Mouse (Mus musculus): Measurements from ENCODE around the gene Ankle1. TPM values are rescaled to one million over a fixed set of nuclear protein-coding genes. Genes with fewer than 3 reads are reported as not detected.

The Ankle1 gene
- polyA plus RNA-seq, 1 experiment from 2014 or later: 38.7 TPM

DNA sequence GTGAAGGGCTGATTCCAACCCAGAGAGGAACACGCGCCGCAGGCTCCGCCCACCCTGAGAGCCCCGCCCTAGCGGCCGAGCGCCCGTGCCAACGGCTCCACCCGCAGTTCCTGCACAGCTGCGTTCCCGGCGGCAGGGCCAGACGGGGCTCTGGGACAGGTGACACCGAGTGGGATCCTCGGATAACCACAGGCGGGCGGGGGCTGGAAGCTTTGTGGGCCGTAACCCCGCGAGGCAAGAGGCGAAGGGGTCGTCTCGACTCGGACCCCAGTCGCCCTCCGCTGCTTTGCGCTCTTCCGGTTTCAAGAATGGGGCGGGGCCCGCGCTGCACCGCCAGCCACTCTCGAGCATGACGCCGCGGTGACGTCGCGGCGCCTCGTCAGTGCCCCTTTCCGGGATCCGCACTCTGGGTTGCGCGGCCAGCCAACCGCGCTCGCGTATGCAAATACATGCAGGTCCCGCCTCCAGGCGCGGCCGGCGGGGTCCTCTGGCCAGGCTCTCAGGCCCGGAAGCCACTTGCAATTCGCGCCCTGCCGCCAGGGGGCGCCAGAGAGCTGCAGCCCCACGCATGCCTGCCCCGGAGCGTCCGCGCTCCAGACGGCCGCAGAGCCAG lies 34.5 kb upstream of the Ankle1 start, which contains the start of gene Ocel1:
Gene Ocel1 (plus strand): TSS at position 63 of the 613 bp plus-strand sequence.
- no peaks in the 10 kb centered on the region for H3K27me3 ChIP-seq (ENCODE audit: control insufficient read depth, insufficient read depth, low read length)
- peak within 1 kb of the TSS; percentile 53; the same call in 1 of the 2 replicates for H3K27ac ChIP-seq (ENCODE audit: low read depth, low read length)
- peak; percentile 87 for ATAC-seq (replicated peaks; ENCODE audit: low FRiP score)
- H3K4me3 ChIP-seq (ENCODE audit: low read depth, low read length): peak within 1 kb of the TSS; percentile 71
- under 1% methylated on average over 68 of the region's 68 CpGs for WGBS
- H3K4me1 ChIP-seq (replicated peaks; ENCODE audit: control insufficient read depth, insufficient read depth, low read length): peaks cover 19% of the 10 kb centered on the region
- H3K36me3 ChIP-seq (ENCODE audit: control insufficient read depth, insufficient read depth, low read length): no peaks in the 10 kb centered on the region; the same call in 1 of the 2 replicates
- no peaks in the 10 kb centered on the region for H3K9me3 ChIP-seq (ENCODE audit: control insufficient read depth, low read length)
- H3K9ac ChIP-seq (ENCODE audit: low read length): peak within 1 kb of the TSS; percentile 51
- peak; percentile 98 for DNase-seq (ENCODE audit: low spot score)
- H3K4me2 ChIP-seq (ENCODE audit: low read depth, low read length, severe bottlenecking): peak within 1 kb of the TSS; percentile 42

DNA sequence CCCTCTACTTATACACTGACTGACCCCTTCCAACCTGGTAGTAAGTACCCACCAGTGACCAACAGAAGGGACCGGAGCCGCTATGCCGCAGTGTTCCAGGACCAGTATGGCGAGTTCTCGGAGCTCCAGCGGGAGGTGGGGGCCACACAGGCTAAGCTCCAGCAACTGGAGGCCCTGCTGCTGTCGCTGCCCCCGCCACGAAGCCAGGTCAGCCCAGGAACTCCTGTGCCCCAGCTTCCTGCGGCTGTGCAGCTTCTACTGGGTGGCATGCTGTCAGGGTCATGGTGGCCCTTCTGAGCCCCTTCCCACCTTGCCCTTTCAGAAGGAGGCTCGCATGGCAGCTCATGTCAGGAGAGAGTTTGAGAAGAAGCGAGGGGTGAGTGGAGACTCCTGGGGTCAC lies 33.4 kb upstream of the Ankle1 start:
- DNase-seq (ENCODE audit: low spot score): no peak
- no peak overlapping the region for H3K27ac ChIP-seq (ENCODE audit: low read depth, low read length)
- H3K9ac ChIP-seq (ENCODE audit: low read length): no peak overlapping the region
- H3K4me3 ChIP-seq (ENCODE audit: low read depth, low read length): no peak overlapping the region
- no peaks in the 10 kb centered on the region for H3K27me3 ChIP-seq (ENCODE audit: control insufficient read depth, insufficient read depth, low read length)
- peaks cover 22% of the 10 kb centered on the region for H3K4me1 ChIP-seq (replicated peaks; ENCODE audit: control insufficient read depth, insufficient read depth, low read length)
- ATAC-seq (replicated peaks; ENCODE audit: low FRiP score): no peak
- WGBS: 88% methylated on average over 12 of the region's 12 CpGs
- H3K36me3 ChIP-seq (ENCODE audit: control insufficient read depth, insufficient read depth, low read length): no peaks in the 10 kb centered on the region; the same call in 1 of the 2 replicates
- no peak overlapping the region for H3K4me2 ChIP-seq (ENCODE audit: low read depth, low read length, severe bottlenecking)
- H3K9me3 ChIP-seq (ENCODE audit: control insufficient read depth, low read length): no peaks in the 10 kb centered on the region

DNA sequence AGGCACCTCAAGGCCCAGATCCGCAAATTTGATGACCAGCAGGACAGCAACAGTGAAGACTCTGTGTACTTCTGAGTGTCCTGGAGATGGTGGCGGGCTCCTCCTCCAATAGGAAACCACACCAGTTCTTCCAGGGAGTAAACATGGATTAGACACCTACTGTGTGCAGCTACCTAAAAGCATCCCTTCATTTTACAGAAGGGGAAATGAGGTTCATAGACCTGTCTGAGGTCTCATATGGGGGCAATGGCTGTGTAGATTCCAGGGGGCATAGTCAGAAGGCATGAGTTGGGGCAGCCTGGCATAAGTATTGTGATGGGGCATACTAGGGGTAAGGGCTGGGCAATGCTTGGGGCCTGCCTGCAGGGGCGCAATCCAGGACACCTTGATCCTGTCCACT lies 32.8 kb upstream of the Ankle1 start:
- 89% methylated on average over 3 of the region's 3 CpGs for WGBS
- H3K4me2 ChIP-seq (ENCODE audit: low read depth, low read length, severe bottlenecking): no peak overlapping the region
- no peaks in the 10 kb centered on the region for H3K27me3 ChIP-seq (ENCODE audit: control insufficient read depth, insufficient read depth, low read length)
- peaks cover 18% of the 10 kb centered on the region for H3K4me1 ChIP-seq (replicated peaks; ENCODE audit: control insufficient read depth, insufficient read depth, low read length)
- no peaks in the 10 kb centered on the region for H3K9me3 ChIP-seq (ENCODE audit: control insufficient read depth, low read length)
- no peak for DNase-seq (ENCODE audit: low spot score)
- no peak overlapping the region for H3K9ac ChIP-seq (ENCODE audit: low read length)
- H3K36me3 ChIP-seq (ENCODE audit: control insufficient read depth, insufficient read depth, low read length): no peaks in the 10 kb centered on the region; the same call in 1 of the 2 replicates
- H3K27ac ChIP-seq (ENCODE audit: low read depth, low read length): no peak overlapping the region
- no peak for ATAC-seq (replicated peaks; ENCODE audit: low FRiP score)
- H3K4me3 ChIP-seq (ENCODE audit: low read depth, low read length): no peak overlapping the region

DNA sequence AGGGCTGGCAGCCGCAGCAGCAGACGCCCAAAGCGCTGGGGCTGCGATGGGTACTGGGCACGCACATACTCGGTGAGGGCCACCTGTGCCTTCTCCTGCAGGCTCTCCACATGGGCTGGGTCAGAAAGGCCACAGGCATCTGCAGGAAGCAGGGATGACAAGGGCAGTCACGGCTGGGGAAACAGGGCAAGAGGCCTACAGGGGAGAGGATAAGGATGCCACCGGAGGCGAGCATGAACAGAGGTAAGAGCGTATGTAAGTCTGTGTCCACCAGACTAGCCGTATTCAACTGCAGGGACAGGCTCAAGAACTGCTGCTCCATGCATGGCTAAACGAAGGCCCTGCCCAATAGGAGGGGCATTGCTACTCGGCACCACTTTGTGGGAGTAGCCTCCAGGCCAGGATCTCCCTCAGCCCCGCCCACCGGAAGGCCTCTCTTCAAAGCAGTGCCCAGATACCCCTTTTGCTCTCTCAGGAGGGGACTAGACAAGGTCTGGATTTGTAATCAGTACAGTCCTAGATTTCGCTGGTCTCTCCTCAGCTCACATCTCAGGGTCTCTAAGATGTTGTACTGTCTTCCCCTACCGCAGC lies 31.1 kb upstream of the Ankle1 start:
- Histone ChIP-seq H3K27ac (ENCODE audit: low read depth, low read length) (no peak overlapping the region), H3K36me3 (ENCODE audit: control insufficient read depth, insufficient read depth, low read length) (no peaks in the 10 kb centered on the region; the same call in 1 of the 2 replicates), H3K4me1 (replicated peaks; ENCODE audit: control insufficient read depth, insufficient read depth, low read length) (peaks cover 30% of the 10 kb centered on the region), H3K4me2 (ENCODE audit: low read depth, low read length, severe bottlenecking) (no peak overlapping the region), H3K4me3 (ENCODE audit: low read depth, low read length) (no peak overlapping the region), H3K9ac (ENCODE audit: low read length) (no peak overlapping the region), H3K27me3 (ENCODE audit: control insufficient read depth, insufficient read depth, low read length) (no peaks in the 10 kb centered on the region), H3K9me3 (ENCODE audit: control insufficient read depth, low read length) (no peaks in the 10 kb centered on the region)
- 76% methylated on average over 17 of the region's 17 CpGs for WGBS
- ATAC-seq (replicated peaks; ENCODE audit: low FRiP score): no peak
- DNase-seq (ENCODE audit: low spot score): no peak

DNA sequence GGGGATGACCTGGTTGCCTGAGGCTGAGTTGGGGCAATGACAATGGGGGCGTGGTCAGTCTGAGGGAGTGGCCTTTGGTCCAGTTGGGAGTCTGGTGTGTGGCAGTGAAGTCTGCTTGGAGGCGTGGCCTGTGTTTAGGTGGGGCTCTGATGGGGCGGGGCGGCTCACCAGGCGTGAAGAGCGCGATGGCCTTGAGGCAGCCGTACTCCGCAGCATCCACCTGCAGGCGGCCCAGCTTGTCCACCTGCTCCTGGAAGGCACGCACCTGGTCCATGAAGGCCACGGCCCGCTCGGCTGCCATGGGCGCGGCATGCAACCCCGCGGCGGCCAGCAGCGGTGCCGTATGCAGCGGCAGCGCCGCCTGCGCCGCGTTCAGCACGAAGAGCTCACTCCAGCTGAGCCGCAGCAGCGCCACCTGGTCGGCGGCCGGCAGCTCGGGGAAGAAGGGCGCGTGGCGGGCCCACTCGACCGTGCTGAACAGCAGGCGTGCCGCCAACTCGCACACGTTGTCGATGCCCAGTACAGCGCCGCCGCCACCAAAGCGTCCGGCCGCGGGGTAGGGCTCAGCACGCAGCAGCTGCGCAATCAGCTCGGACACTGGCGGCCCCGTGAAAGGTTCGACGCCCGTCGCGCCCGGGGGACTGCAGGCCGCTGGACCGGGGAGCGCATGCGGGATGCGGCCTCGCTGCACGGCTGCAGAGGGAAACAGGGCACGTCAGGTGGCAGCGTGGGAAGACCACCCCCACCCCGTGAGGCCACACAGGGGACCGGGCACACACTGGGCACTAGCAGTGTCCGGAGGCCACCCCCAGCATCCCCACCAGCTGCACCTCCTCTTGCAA lies 30.0 kb upstream of the Ankle1 start:
- Histone ChIP-seq H3K36me3 (ENCODE audit: control insufficient read depth, insufficient read depth, low read length) (no peaks in the 10 kb centered on the region; the same call in 1 of the 2 replicates), H3K4me3 (ENCODE audit: low read depth, low read length) (peak overlapping the region; percentile 25), H3K4me2 (ENCODE audit: low read depth, low read length, severe bottlenecking) (peak overlapping the region; percentile 56), H3K4me1 (replicated peaks; ENCODE audit: control insufficient read depth, insufficient read depth, low read length) (peaks cover 36% of the 10 kb centered on the region), H3K9me3 (ENCODE audit: control insufficient read depth, low read length) (no peaks in the 10 kb centered on the region), H3K9ac (ENCODE audit: low read length) (peak overlapping the region; percentile 33; the same call in 1 of the 2 replicates), H3K27me3 (ENCODE audit: control insufficient read depth, insufficient read depth, low read length) (no peaks in the 10 kb centered on the region), H3K27ac (ENCODE audit: low read depth, low read length) (no peak overlapping the region)
- 7% methylated on average over 73 of the region's 74 CpGs for WGBS
- ATAC-seq (replicated peaks; ENCODE audit: low FRiP score) (peak; percentile 10; the same call in 1 of the 2 replicates), DNase-seq (ENCODE audit: low spot score) (peak; percentile 80)

DNA sequence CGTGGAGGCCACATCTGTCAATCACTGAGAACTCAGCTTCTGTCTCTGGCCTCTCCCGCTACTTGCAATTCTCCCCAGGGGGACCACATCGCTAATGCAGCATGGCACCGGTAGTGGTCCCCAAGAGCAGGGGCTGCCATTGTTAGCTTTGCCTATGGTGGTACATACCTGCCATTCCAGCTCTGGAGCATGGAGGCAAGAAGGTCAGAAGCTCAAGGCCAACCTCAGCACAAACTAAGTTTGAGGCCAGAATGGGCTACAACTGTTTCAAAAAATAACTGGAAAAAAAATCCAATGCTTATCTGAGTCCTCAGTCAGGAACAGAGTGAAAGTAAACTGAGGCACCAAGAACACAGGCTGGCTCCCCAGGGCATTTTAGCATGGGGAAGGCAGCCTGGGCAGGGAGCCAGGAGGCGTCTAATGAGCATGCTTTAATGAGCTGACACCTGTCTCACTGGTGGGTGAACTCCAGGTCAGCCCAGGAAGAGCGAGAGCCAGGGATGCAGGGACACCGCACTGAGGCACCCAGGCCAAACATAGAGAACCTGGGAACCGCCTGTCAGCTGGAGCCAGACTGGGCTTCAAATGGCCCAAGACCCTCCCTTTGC lies 29.3 kb upstream of the Ankle1 start:
- H3K4me3 ChIP-seq (ENCODE audit: low read depth, low read length): peak overlapping the region; percentile 25; the same call in 1 of the 2 replicates
- H3K4me2 ChIP-seq (ENCODE audit: low read depth, low read length, severe bottlenecking): peak overlapping the region; percentile 56
- H3K36me3 ChIP-seq (ENCODE audit: control insufficient read depth, insufficient read depth, low read length): no peaks in the 10 kb centered on the region; the same call in 1 of the 2 replicates
- H3K27ac ChIP-seq (ENCODE audit: low read depth, low read length): no peak overlapping the region
- H3K27me3 ChIP-seq (ENCODE audit: control insufficient read depth, insufficient read depth, low read length): no peaks in the 10 kb centered on the region
- WGBS: 43% methylated on average over 8 of the region's 8 CpGs
- peaks cover 35% of the 10 kb centered on the region for H3K4me1 ChIP-seq (replicated peaks; ENCODE audit: control insufficient read depth, insufficient read depth, low read length)
- peak overlapping the region; percentile 33; the same call in 1 of the 2 replicates for H3K9ac ChIP-seq (ENCODE audit: low read length)
- no peak for ATAC-seq (replicated peaks; ENCODE audit: low FRiP score)
- H3K9me3 ChIP-seq (ENCODE audit: control insufficient read depth, low read length): no peaks in the 10 kb centered on the region
- no peak for DNase-seq (ENCODE audit: low spot score)

DNA sequence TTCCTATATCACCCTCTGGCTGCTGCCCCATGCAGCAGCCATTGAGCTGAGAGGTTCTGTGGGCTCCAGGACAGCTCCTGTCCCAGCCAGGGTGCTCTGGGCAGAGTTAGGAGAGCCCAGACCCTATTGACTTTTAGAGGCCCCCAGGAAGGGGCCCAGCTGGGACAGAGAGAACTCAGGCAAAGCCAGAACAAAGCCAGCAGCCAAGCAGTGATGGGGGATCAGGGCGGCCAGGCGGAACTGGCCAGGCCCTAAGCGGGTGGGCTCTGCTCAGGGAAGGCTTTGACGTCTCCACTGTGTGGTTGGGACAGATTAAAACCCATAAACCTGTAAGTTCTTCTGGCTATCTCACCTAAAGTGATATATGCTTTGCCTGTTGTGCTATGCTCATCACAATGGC lies 26.8 kb upstream of the Ankle1 start:
- no peak for ATAC-seq (replicated peaks; ENCODE audit: low FRiP score)
- DNase-seq (ENCODE audit: low spot score): no peak
- Histone ChIP-seq H3K9me3 (ENCODE audit: control insufficient read depth, low read length) (no peaks in the 10 kb centered on the region), H3K4me3 (ENCODE audit: low read depth, low read length) (peak overlapping the region; percentile 88), H3K27me3 (ENCODE audit: control insufficient read depth, insufficient read depth, low read length) (no peaks in the 10 kb centered on the region), H3K27ac (ENCODE audit: low read depth, low read length) (no peak overlapping the region), H3K9ac (ENCODE audit: low read length) (peak overlapping the region; percentile 16), H3K36me3 (ENCODE audit: control insufficient read depth, insufficient read depth, low read length) (no peaks in the 10 kb centered on the region; the same call in 1 of the 2 replicates), H3K4me1 (replicated peaks; ENCODE audit: control insufficient read depth, insufficient read depth, low read length) (peaks cover 49% of the 10 kb centered on the region), H3K4me2 (ENCODE audit: low read depth, low read length, severe bottlenecking) (peak overlapping the region; percentile 98; the same call in 1 of the 2 replicates)
- WGBS: 19% methylated on average over 4 of the region's 4 CpGs

DNA sequence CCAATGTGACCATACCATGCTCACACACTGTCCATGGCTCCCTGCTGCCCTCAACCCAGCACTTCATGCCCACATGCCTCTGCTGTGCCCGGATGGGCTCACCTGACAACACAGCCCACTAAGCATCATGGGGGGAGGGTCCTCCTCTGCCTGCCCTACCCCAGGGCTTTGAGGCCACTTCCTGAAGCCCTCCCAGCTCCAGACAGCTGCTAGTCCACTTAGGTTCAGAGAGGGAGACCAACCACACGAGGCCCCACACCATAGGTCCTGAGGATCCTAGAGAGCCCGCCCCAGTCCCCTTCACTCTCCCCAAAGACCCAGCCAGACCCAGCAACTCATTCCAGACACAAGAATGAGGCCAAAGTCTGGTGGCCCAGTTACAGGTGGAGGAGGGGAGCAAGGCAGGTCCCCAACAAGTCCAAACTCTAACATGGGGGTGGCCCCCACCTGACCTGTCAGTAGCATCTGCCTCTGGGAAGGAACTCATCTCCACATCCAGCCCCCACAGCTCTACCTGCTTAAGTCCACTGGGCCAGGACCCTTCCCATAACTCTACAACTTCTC lies 26.2 kb upstream of the Ankle1 start:
- H3K4me2 ChIP-seq (ENCODE audit: low read depth, low read length, severe bottlenecking): peak overlapping the region; percentile 98
- peaks cover 49% of the 10 kb centered on the region for H3K4me1 ChIP-seq (replicated peaks; ENCODE audit: control insufficient read depth, insufficient read depth, low read length)
- no peaks in the 10 kb centered on the region for H3K27me3 ChIP-seq (ENCODE audit: control insufficient read depth, insufficient read depth, low read length)
- H3K4me3 ChIP-seq (ENCODE audit: low read depth, low read length): peak overlapping the region; percentile 88
- 34% methylated on average over 3 of the region's 3 CpGs for WGBS
- no peaks in the 10 kb centered on the region; the same call in 1 of the 2 replicates for H3K36me3 ChIP-seq (ENCODE audit: control insufficient read depth, insufficient read depth, low read length)
- peak overlapping the region; percentile 91 for H3K9ac ChIP-seq (ENCODE audit: low read length)
- H3K27ac ChIP-seq (ENCODE audit: low read depth, low read length): no peak overlapping the region
- no peaks in the 10 kb centered on the region for H3K9me3 ChIP-seq (ENCODE audit: control insufficient read depth, low read length)
- no peak for DNase-seq (ENCODE audit: low spot score)
- no peak for ATAC-seq (replicated peaks; ENCODE audit: low FRiP score)
